Mouse (Mus musculus) urinary bladder, postnatal 4 days (tissue): Measurements from ENCODE around the gene Slc30a5.
"Not testable (repeated sequence)": the region's sequence is repeated elsewhere in the genome, so short reads cannot be mapped to it uniquely, and the experiment has no call there.

Experiments
- DNase-seq, 2 experiments: peaks; one replicate each; pipeline ENCODE4 v3.0.0; 2021 to 2022; ENCODE audit warnings: low spot score in 2 of 2

Slc30a5 gene

DNA sequence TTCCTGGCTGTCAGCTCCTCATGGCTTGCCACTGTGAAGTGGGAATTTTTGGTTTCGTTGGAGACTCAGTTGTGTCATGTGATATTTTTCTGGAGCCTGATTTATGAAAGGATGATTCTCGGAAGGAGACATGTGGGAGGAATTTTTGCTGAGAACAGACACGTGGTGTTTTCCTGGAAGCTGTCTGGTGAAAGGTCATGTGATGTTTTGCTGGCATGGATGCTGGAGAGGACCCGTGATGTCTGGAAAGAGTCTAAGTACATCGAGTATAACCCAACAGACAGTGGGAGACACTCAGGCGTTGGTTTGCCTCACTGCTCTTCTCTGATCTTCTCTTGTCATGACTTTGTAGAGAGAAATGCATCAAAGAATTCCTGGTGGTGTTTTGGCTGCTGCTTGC is 8.5 kb upstream of the Slc30a5 start:
- DNase-seq: no peak

- no peak for DNase-seq
Measured at GRCm38 (mm10) chr13:100834777-100835176, 1.6 kb upstream of the Slc30a5 start.

DNA sequence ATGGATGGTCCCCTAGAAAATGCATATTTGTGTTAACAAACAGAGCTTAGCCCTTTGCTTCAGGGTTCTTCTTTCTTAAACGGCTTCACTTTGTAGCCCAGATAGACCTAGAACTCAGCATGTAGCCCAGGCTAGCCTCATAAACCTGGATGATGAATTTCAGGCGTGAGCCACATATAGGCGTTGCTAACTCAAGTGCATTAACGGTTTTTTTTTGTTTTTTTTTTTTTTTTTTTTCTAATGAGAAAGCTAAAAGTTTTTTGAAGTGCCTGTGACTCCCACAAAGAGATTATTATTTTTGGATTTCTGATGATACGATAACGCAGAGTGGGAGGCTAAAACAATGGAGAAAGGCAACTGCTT is 394 bp upstream of the Slc30a5 start:
- DNase-seq: no peak

DNA sequence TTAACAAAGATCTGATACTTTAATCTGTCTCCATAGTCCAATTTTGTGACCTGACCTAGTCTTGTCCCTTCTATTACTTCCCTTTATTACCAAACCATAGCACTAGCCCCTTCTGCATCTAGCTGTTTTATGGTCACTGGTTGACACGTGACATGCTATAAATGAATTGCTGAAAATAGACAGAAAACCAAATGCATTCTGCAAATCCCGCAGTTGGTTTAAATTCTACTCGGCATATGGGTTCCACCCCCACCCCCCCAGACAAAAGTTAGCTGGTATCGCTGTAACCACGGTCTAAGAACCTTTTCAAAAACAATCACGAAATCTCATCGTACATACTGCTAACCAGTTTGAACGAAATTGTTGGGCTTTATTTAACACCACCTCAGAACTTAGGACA is 1.0 kb downstream of the Slc30a5 start:
- no peak for DNase-seq

DNA sequence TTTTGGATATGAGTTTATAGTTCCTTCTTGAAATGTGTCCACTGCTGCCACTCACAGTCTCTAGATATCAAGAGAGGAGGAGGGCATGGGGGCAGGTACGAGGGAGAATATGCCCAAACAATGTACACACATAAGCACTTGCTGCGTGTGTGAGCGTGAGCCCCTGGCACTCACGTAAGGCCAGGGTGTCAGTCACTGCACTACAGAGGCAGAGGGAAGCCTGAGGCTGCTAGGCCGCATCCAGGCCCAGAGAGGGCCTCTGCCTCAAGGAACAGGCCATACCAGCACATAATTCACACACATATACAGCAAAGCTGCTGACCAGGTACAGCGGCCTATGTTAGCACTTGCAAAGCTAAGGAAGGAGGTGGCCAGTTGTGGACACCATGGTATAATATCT is 2.1 kb downstream of the Slc30a5 start:
- no peak for DNase-seq

DNA sequence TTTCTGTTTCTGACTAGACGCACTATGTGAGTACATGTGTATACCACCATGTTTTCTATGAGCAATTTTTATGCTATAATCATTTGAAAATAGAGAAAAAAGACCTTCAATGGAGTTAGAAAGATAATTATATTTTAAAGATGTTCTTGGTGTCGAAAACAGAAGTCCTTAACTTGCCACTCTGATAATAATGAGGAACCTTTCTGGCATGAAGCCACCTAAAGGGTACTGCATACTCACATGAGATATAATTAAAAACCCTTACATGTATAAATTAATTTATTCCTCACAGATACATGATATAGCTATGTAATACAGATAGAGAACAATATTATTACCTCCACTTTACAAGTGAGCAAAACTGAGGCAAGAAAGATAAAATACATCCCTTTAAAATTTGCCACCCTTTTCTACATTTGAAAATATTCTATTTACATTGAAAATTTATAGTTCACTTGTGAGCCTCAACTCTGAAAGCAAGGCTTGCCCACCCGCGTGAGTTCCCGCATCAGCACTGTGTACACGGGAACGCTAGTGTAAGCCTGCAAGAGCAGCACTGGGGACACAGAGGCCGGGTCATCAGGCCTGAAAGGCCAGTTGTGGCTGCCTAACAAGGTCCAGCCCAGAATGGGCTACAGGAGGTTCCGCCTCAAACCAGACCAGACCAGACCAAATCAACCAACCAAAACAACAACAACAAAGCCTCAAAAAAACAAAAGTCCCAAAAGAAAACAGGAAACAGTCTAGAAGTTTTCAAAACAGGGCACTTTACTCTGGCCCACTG is 7.4 kb downstream of the Slc30a5 start:
- no peak for DNase-seq

DNA sequence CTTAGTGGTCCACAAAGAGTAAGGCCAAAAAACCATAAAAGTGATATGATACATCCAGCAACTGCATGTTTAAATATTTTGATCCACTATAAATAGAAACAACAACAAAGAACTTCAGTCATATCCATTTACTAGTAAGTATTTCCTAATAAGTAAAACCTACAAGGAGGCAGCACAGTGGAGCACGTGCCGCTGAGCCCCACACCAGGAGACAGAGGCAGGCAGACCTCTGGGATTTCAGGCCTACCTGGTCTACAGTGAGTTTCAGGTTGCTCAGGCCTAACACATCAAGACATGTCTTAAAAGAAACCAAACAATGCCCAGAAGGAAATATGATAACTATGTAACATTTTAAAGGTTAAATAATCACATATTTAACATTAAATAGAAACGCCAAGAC is 8.3 kb downstream of the Slc30a5 start:
- no peak for DNase-seq

DNA sequence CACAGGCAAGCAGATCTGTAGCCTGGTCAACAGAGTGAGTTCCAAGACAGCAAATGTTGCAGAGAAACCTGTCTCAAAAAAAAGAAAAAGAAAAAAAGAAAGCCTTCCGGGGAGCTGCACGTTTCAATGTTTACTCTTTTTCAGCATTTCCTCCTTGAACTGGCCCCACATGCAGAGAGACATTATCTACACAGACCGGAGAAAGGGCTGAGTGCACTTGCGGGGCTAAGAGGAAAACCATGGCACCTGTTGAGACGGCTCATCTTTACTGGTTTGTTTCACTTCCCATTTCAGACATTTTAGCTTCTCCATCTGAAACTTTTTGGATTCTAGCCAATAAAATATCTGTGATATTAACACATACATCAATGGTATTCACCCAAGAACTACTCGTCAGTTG is 8.9 kb downstream of the Slc30a5 start:
- no peak for DNase-seq

DNA sequence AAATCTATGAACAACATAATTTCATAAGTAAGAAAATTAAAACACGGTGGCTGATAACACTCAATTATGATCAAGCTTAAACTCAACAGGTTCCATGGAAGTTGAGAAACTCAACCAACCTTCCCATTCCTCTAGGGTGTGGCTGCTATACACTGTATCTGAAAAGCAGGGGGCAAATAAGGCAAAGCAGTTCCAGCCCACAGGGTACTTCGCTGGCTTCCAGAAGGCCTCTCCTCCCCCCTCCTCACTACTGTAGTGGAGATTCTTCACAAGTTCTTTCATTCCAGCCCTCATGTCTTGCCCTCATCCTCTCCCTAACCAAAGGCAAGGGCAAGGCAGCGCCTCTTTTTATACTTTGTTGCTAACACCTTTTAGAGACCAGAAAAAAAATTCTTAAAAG is 9.4 kb downstream of the Slc30a5 start:
- no peak for DNase-seq

GRCm38 (mm10) chr13:100814451-100814850 is 18.8 kb downstream of the Slc30a5 start:
- no peak for DNase-seq

DNA sequence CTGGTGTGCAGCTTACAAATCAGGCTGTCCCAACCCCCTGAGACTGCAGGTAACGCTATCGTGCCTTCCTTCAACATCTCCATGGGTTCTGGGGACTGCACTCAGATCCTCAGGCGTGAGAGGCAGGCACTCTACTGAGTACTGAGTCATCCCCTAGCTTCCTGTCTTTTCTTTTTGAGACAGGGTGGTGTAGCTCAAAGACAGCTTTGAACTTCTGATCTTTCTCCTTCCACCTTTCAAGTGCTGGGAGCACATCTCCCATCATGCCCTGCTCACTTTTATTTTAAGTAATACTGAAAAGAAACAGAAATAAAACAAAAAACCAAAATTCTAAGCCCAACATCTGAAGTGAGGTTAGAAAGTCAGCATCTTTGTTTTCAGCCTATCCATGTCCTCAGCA is 27.5 kb downstream of the Slc30a5 start:
- DNase-seq: no peak

- DNase-seq: no peak
Measured at GRCm38 (mm10) chr13:100797171-100797570, 36.1 kb downstream of the Slc30a5 start.

DNA sequence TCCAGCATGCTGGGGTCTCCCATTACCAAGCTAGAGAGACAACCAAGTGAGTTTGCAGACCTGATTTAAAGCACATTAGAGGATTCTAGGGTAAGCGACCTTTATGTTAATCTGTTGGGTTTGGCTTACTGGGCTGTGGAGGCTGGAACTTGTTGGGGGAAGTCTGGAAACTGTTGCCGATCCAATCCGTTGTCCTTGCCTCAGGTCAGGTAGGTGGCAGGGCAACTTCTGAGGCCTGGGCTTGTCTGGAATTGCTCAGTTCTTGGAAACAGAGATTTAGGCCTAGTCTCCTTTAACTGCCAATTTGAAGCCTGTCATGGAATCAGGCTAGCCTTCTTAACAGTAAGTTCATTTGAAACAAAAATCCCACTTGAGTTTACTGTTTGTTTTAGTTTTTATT is 44.1 kb downstream of the Slc30a5 start:
- DNase-seq: no peak

DNA sequence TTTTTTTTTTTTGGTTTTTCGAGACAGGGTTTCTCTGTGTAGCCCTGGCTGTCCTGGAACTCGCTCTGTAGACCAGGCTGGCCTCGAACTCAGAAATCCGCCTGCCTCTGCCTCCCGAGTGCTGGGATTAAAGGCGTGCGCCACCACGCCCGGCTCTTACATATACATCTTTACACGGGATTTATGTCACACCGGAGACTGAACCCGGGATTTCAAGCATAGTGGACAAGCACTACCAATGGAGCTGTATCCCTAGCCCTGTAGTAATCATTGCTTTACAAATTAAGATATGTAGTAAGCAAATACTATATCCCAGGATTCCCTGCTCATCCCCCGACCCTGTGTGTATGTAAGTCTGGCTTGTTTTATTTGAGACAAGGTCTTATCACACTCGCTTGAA is 45.2 kb downstream of the Slc30a5 start:
- not testable (repeated sequence) for DNase-seq

- no peak for DNase-seq
Measured at GRCm38 (mm10) chr13:100787316-100788010, 45.8 kb downstream of the Slc30a5 start.

DNA sequence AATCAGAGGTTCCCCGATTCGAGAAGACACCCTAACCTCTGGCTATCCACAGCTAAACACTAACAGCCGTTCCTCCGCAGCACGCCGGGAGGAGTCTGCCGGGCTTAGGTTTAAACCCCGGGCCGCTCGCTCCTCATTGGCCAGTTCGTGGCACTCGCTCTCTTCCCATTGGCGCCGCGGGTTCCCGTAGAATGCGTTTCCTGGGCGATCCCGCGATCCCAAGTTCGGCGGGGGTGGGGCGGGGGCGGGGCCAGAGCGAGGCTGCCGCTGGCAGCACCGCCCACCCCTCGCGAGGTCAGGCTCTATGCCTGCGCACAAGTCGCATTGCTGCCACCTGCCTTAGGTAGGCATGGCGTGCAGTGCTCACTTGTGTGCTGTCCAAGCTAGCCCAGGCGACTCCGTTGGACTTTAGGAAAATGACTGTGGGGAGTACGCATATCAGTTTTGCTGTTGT is 46.8 kb downstream of the Slc30a5 start, which contains the start of gene Ccnb1:
Gene Ccnb1, minus strand, starts transcription at position 157 of the 454 bp plus-strand sequence.
- peak; percentile 87 to 93 for DNase-seq

- DNase-seq: no peak
Measured at GRCm38 (mm10) chr13:100785806-100786413, 47.3 kb downstream of the Slc30a5 start.

DNA sequence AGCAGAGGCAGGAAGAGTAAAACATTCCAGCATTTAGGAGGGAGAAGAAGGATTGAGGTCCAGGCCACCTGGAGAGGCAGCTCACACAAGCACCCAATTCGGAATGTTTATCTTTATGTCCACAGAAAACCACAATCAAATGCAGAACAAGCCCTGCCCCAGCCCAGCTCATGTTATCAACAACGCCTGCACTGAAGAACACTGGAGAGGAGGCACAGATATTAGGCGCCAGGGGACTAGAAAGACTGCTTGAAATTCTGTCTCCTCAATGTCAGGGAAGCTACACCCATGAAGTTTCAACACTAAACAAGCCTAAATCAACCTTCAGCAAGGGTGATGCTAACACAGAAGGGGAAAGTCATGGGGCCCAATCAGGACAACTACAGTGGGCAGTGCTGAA is 55.7 kb downstream of the Slc30a5 start:
- no peak for DNase-seq

DNA sequence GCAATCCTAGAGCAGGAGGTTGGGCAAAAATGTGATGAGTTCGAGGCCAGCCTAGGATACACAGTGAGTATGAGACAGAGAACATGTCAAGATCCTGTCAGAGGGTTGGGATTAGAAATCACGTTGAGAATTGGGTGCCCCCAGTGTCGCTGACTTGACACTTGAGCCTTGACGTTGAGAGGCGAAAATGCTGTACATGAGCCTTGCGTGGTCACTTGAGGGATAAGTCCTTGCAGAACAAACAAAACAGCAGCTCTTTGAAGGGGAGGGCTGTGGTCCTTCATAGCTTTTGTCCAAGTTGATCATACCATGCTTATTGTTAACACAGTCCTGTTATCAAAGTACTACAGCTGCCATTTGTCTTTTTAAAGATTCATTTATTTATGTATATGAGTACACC is 56.5 kb downstream of the Slc30a5 start:
- no peak for DNase-seq

- DNase-seq: no peak
Measured at GRCm38 (mm10) chr13:100776056-100776419, 57.2 kb downstream of the Slc30a5 start.

GRCm38 (mm10) chr13:100775252-100776055 is 57.8 kb downstream of the Slc30a5 start, which contains the start of gene Cenph:
Gene Cenph (minus strand): TSS chr13:100775899.
- DNase-seq: peak; percentile 74 to 87

GRCm38 (mm10) chr13:100774704-100775103 is 58.5 kb downstream of the Slc30a5 start:
- DNase-seq: no peak
